Mouse (Mus musculus) A20 (cell line): ENCODE measurements around the gene Tmsb10.

Experiments
- DNase-seq: peaks from one replicate; pipeline ENCODE4 v3.0.0-alpha.2; 2011; ENCODE audit warnings: low read depth, low spot score

Tmsb10 gene

GRCm38 (mm10) chr6:72958662-72959071, at the start of gene Tmsb10:
Tmsb10 (minus strand) TSS chr6:72958748.
- no peak for DNase-seq

- no peak for DNase-seq
Observed at GRCm38 (mm10) chr6:73003601-73004000, 45.1 kb upstream of the Tmsb10 start.

DNA sequence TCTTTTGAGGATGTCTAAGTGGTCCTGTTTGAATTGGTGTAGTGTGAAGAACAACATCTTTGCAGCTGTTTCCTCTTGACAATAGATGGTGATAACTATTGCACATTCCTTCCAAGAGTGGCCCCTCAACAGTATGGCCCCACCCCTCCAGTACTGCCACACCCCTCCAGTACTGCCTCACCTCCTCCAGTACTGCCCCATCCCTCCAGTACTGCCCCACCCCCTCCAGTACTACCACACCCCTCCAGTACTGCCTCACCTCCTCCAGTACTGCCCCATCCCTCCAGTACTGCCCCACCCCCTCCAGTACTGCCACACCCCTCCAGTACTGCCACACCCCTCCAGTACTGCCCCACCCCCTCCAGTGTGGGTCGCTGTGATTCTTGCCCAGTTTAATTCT, 43.8 kb upstream of the Tmsb10 start:
- DNase-seq, result no peak

DNA sequence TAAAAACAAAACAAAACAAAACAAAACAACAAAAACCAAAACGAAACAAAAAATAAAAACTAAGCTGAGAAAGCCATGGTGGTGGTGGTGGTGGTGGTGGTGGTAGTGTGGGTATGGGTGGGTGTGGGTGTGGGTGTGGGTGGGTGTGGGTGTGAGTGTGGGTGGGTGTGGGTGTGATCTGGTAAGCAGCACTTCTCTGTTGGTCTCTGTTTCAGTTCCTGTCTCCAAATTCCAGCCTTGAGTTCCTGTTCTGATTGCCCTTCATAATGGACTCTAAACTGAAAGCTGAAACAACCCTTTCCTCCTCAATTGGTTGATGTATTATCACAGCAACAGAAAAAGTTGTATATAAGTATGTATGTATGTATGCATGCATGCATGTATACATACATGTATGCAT, 40.3 kb upstream of the Tmsb10 start:
- no peak for DNase-seq

GRCm38 (mm10) chr6:72993688-72994082, 35.1 kb upstream of the Tmsb10 start:
- DNase-seq, result no peak

- no peak for DNase-seq
Observed at GRCm38 (mm10) chr6:72993054-72993687, 34.6 kb upstream of the Tmsb10 start.

DNA sequence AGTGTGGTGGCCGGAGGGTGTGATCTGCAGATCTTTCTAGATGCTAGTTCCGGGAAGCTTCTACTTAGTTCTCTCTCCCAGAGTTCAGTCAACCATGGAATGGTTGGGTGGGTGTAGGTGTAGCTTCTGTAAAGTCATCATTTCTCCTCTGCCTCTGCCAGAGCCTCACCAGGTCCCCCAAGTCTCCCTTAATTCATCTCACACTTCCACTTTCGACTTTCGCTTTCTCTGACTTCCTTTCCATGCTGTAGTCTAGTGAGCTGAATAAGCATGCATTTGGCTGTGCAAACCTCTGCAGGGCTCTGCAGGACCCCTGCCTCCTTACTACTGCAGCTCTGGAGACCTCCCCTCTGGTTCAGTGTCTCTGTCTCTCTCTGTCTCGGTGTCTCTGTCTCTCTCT, 31.7 kb upstream of the Tmsb10 start:
- peak; percentile 55 for DNase-seq

GRCm38 (mm10) chr6:72989028-72989736, 30.6 kb upstream of the Tmsb10 start:
- DNase-seq, result no peak

GRCm38 (mm10) chr6:72982506-72982905, 24.0 kb upstream of the Tmsb10 start:
- DNase-seq, result no peak

DNA sequence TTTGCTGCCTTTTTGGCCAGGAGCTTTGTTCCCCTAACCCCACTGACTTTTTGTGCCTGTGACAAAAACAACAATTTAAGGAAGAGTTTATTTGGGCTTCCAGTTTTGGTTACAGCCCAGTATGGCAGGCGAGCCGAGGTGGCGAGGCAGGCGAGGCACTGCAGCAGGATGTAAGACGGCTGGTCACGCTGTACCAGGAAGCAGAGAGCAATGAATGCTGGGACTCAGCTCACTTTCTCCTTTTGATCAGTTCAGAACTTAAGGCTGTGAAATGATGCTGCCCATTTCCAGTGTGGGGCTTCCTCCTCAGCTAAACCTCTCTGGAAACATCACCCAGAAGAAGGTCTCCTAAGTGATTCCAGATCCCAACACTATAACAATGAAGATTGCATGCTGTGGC, 23.3 kb upstream of the Tmsb10 start:
- no peak for DNase-seq

DNA sequence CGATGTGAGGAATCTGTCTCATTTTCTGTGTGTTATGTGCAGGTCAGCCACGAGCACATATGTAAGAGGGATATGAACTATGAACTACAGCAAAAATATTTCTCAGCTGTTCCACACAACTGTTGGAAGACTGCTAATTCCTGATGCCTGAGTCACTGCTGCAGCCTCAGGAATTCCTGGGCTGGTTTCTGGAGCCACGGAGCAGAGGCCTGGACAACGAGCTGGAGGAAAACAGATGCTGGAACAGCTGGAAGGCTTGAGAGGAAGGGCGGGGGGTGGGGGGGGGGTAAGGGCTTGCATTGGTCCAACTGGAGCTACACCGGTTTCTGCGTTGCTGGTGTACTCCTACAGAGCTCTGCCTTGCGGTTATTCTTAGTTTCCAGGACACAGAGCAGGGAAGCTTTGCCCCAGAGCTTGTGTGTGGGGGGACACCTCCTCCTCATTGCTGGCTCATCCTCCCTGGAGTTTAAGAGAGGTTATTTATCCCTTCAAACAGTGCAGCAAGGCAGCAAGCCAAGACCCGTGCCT, 22.6 kb upstream of the Tmsb10 start:
- DNase-seq, result no peak

DNA sequence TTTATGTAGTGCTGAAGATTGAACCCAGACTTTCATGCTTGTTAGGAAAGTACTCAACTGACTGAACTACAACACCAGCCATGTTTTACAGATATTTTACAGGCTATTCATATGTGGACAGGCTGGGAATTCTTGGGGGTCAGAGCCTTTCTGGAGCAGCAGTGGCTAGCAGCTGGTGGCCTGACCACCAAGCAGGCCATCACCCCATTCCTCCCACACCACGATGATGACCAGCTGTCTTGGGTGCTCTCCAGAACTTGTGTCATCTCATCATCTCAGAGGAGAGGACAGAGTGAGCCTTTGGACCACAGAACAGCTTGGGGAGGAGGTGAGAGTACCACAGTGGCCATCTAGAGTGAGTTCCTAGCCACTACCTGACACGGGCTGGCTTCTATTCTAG, 18.3 kb upstream of the Tmsb10 start:
- DNase-seq, result no peak

DNA sequence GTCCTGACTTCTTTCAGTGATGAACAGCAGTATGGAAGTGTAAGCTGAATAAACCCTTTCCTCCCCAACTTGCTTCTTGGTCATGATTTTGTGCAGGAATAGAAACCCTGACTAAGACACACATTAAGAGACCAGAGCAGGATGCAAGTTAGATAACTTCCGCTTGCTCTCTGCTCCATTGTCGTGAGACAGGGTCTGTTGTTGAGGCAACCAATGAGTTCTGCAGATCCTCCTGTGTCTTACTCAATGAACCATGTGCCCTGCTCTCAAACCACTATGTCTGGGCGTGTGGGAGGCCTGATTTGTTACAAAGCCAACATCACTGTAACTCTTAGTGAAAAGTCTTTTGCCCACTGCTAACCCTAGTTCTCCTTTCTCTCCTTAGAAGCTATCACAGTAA, 12.5 kb upstream of the Tmsb10 start:
- no peak for DNase-seq

- DNase-seq, result no peak
Observed at GRCm38 (mm10) chr6:72969787-72970186, 11.2 kb upstream of the Tmsb10 start.

- DNase-seq, result no peak
Observed at GRCm38 (mm10) chr6:72965199-72965598, 6.7 kb upstream of the Tmsb10 start.

GRCm38 (mm10) chr6:72962281-72962741, 3.8 kb upstream of the Tmsb10 start:
- DNase-seq, result no peak

DNA sequence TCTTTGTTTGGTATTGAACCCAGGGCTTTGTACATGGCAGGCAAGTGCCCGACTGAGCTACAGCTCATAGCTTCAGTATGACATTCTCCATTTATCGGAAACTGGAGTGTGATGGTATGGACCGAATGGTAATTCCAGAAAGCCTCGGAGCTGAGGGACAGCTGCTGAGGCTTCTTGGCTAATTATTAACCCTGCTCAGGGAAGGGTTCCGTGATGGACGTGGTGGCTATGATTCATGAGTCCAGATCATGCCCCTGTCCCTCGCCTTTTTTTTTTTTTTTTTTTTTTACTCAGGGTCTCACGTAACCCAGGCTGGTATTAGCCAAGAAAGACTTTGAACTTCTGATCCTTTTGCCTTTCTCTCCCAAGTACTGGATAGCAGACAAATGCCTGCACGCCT, 3.1 kb upstream of the Tmsb10 start:
- no peak for DNase-seq

GRCm38 (mm10) chr6:72960675-72961074, 2.1 kb upstream of the Tmsb10 start:
- no peak for DNase-seq

GRCm38 (mm10) chr6:72959175-72959574, 627 bp upstream of the Tmsb10 start:
- no peak for DNase-seq

GRCm38 (mm10) chr6:72957676-72958641, 589 bp downstream of the Tmsb10 start:
- DNase-seq, result peak; percentile 76

- DNase-seq, result peak; percentile 30
Observed at GRCm38 (mm10) chr6:72957093-72957435, 1.5 kb downstream of the Tmsb10 start.
